Mouse (Mus musculus) ES-E14 (cell line): ENCODE data around the gene Fbln1. TPM values are rescaled to one million over a fixed set of nuclear protein-coding genes. Genes with fewer than 3 reads are reported as not detected.

Source experiments
- DNase-seq: peaks from one replicate; pipeline ENCODE4 v3.0.0-alpha.2; 2013; ENCODE audit warnings: low read depth, low spot score
- H3K27ac ChIP-seq: 2 replicates; pipeline ENCODE4 v1.5.1; 2012; ENCODE audit warnings: low read depth, mild to moderate bottlenecking, low read length, moderate library complexity, mixed read lengths; ENCODE audit not compliant: poor library complexity, insufficient read depth, severe bottlenecking
- H3K36me3 ChIP-seq: 2 replicates; pipeline ENCODE4 v1.6.1; 2012; ENCODE audit warnings: mild to moderate bottlenecking, low read length, moderate library complexity, mixed read lengths; ENCODE audit not compliant: control insufficient read depth, poor library complexity, insufficient read depth, severe bottlenecking
- H3K4me1 ChIP-seq, 2 experiments: fragments of 150-350 bp in 1 of 2; sonication (generic) in 1 of 2; 2 replicates each; pipeline ENCODE4 v1.6.1; 2012; ENCODE audit warnings: low read length in 2 of 2, mild to moderate bottlenecking in 1 of 2, mixed read lengths in 1 of 2; ENCODE audit not compliant: control insufficient read depth in 2 of 2, insufficient read depth in 2 of 2, poor library complexity in 1 of 2
- H3K4me3 ChIP-seq, 2 experiments: fragments of 150-350 bp in 1 of 2; sonication (generic) in 1 of 2; 2 replicates each; pipeline ENCODE4 v1.5.1; 2012; ENCODE audit warnings: low read length in 2 of 2, low read depth in 1 of 2, mild to moderate bottlenecking in 1 of 2, mixed read lengths in 1 of 2; ENCODE audit not compliant: insufficient read depth in 1 of 2, poor library complexity in 1 of 2, severe bottlenecking in 1 of 2
- H3K9ac ChIP-seq: 2 replicates; pipeline ENCODE4 v1.6.1; 2012; ENCODE audit warnings: low read depth, mild to moderate bottlenecking, low read length, mixed read lengths; ENCODE audit not compliant: poor library complexity, insufficient read depth, severe bottlenecking
- H3K9me3 ChIP-seq: fragments of 150-350 bp; sonication (generic); 2 replicates; pipeline ENCODE4 v1.6.1; 2012; ENCODE audit warnings: low read depth, mild to moderate bottlenecking, low read length; ENCODE audit not compliant: control insufficient read depth, insufficient read depth
- CHD2 ChIP-seq: IDR thresholded peaks from 2 replicates; pipeline ENCODE4 v1.6.1; 2014; ENCODE audit warnings: mild to moderate bottlenecking, low read depth, low read length, inconsistent platforms
- HCFC1 ChIP-seq: IDR thresholded peaks from 2 replicates; pipeline ENCODE4 v1.6.1; 2012; ENCODE audit warnings: low read length, inconsistent platforms, borderline replicate concordance; ENCODE audit not compliant: insufficient read depth
- MAFK ChIP-seq: IDR thresholded peaks from 2 replicates; pipeline ENCODE4 v1.6.1; 2014; ENCODE audit warnings: mild to moderate bottlenecking, low read depth, low read length, inconsistent platforms; ENCODE audit not compliant: insufficient read depth
- ZC3H11A ChIP-seq: IDR thresholded peaks from 2 replicates; pipeline ENCODE4 v1.6.1; 2012; ENCODE audit warnings: low read depth, mild to moderate bottlenecking, inconsistent platforms, low read length, borderline replicate concordance
- ZNF384 ChIP-seq: IDR thresholded peaks from 2 replicates; pipeline ENCODE4 v1.6.1; 2012; ENCODE audit warnings: low read depth, low read length, inconsistent platforms
- in situ Hi-C, 2 experiments: fragments of 600-800 bp; cut with MboI; formaldehyde crosslinking; loops; one replicate each; pipeline ENCODE4 v1.15.1; 2025; ENCODE audit warnings: low sequenced_read_pairs in 2 of 2, inconsistent platforms in 1 of 2; ENCODE audit not compliant: unreplicated experiment in 2 of 2
- total RNA-seq: library from RNA; depleted of rRNA; stranded (reverse); fragments of 300-350 nt; gene quantifications from 2 replicates; pipeline ENCODE4 v1.2.3, GENCODE M21; 2012

Fbln1 gene
- total RNA-seq, 1 experiment, result 99.6 TPM

- no peak overlapping the region for H3K9ac ChIP-seq
- peaks cover 0 to 5% of the 10 kb centered on the region in 2 experiments; a peak in 1 of 4 replicates for H3K4me1 ChIP-seq
- no peaks in the 10 kb centered on the region for H3K36me3 ChIP-seq
- no peak for TF ChIP-seq ZC3H11A
- TF ChIP-seq MAFK, result no peak
- no peak for TF ChIP-seq HCFC1
- no peak for TF ChIP-seq CHD2
- TF ChIP-seq ZNF384, result no peak
- H3K27ac ChIP-seq, result no peak overlapping the region
- in situ Hi-C loops, result no loop called here
- H3K4me3 ChIP-seq, result no peak overlapping the region
- DNase-seq, result peak; percentile 81
- no peaks in the 10 kb centered on the region for H3K9me3 ChIP-seq
Observed at GRCm38 (mm10) chr15:85257775-85258429, 52.2 kb downstream of the Fbln1 start.

GRCm38 (mm10) chr15:85262805-85263204 lies 57.1 kb downstream of the Fbln1 start:
- Histone ChIP-seq H3K36me3 (peaks cover 9% of the 10 kb centered on the region; the same call in 1 of the 2 replicates), H3K4me1 (no peaks in the 10 kb centered on the region), H3K9ac (no peak overlapping the region), H3K9me3 (no peaks in the 10 kb centered on the region), H3K27ac (no peak overlapping the region), H3K4me3 (no peak overlapping the region)
- TF ChIP-seq ZNF384 (no peak), ZC3H11A (no peak), HCFC1 (no peak)
- no peak for DNase-seq
- in situ Hi-C loops, result loop anchor here in 1 of 2 experiments (10.0 kb wide), 1 partner anchor 322 kb away; the partner anchor contains the start of gene Wnt7b

- TF ChIP-seq ZC3H11A, result 0 out of 2 replicates have a peak, but pooled peaks have one; percentile 28
- no peak for TF ChIP-seq CHD2
- Histone ChIP-seq H3K36me3 (peaks cover 9% of the 10 kb centered on the region; the same call in 1 of the 2 replicates), H3K9me3 (no peaks in the 10 kb centered on the region), H3K27ac (no peak overlapping the region; the same call in 1 of the 2 replicates), H3K9ac (no peak overlapping the region), H3K4me1 (no peaks in the 10 kb centered on the region; a peak in 1 of 4 replicates), H3K4me3 (no peak overlapping the region)
- DNase-seq, result peak; percentile 72
- in situ Hi-C loops, result loop anchor here in 1 of 2 experiments (10.0 kb wide), 1 partner anchor 318 kb away; the partner anchor contains the start of gene Wnt7b
Observed at GRCm38 (mm10) chr15:85266729-85267434, 61.1 kb downstream of the Fbln1 start.

DNA sequence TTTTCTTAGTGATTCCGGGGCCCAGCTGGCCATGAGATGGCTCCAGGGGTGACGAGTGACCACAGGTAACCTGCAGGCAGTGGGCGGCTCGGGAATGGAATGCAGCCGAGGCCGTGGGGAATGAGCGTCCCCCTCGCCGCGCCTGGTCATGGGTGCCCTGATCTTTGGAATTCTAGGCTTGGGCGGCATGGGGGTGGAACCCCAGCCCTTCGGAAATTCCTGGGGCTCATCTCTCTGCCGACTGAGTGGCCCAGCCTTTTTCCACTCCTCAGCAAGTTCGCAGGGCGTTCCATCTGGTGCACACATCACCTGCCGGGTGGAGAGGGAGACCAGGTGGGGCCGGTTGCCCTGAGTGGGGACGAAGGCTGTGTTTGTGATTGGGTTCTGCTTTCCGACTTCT lies 62.1 kb downstream of the Fbln1 start:
- Histone ChIP-seq H3K36me3 (peaks cover 9% of the 10 kb centered on the region; the same call in 1 of the 2 replicates), H3K4me1 (no peaks in the 10 kb centered on the region; a peak in 1 of 4 replicates), H3K9me3 (no peaks in the 10 kb centered on the region), H3K9ac (no peak overlapping the region; the same call in 1 of the 2 replicates), H3K4me3 (no peak overlapping the region), H3K27ac (no peak overlapping the region)
- TF ChIP-seq HCFC1 (no peak), MAFK (no peak), CHD2 (no peak), ZNF384 (no peak), ZC3H11A (no peak)
- in situ Hi-C loops, result loop anchor here in 1 of 2 experiments (10.0 kb wide), 1 partner anchor 317 kb away; the partner anchor contains the start of gene Wnt7b
- DNase-seq, result no peak

DNA sequence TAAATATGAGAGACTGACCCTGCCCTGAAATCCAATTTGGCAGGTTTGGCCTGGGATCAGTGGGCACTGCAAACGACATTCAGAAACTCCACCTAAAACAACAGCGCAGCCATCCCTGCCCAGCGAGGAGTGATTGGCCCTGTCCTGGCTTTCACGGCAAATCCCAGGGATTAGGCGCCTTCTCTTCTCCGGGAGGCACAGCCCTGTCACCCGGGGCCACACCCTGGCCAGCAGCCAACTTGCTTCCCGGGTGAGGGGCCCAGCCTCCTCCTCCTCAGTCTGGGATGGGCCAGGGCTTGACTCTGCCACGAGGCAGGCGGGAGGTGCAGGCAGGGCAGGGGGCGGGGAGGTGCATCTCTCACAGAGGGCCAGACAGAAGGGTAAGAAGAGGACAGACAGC lies 67.2 kb downstream of the Fbln1 start:
- TF ChIP-seq MAFK (no peak), ZNF384 (no peak), ZC3H11A (no peak), HCFC1 (no peak), CHD2 (no peak)
- Histone ChIP-seq H3K4me1 (peaks cover 0 to 2% of the 10 kb centered on the region in 2 experiments; a peak in 1 of 4 replicates), H3K9ac (no peak overlapping the region), H3K9me3 (no peaks in the 10 kb centered on the region), H3K36me3 (no peaks in the 10 kb centered on the region), H3K4me3 (no peak overlapping the region), H3K27ac (no peak overlapping the region)
- no peak for DNase-seq
- in situ Hi-C loops, result loop anchor here in 1 of 2 experiments (10.0 kb wide), 1 partner anchor 312 kb away; the partner anchor contains the start of gene Wnt7b
